Mouse (Mus musculus) neutrophil, adult 59 days (primary cell): Measurements from ENCODE around the gene Gm4307. TPM values are rescaled to one million over a fixed set of nuclear protein-coding genes. Genes with fewer than 3 reads are reported as not detected.

Experiments used
- total RNA-seq, 2 experiments: library from RNA; stranded (reverse); gene quantifications; 1 replicate in 1 of 2; 2 replicates in 1 of 2; pipeline ENCODE4 v1.2.4; 2023

Gene Gm4307
- total RNA-seq = not detected

DNA sequence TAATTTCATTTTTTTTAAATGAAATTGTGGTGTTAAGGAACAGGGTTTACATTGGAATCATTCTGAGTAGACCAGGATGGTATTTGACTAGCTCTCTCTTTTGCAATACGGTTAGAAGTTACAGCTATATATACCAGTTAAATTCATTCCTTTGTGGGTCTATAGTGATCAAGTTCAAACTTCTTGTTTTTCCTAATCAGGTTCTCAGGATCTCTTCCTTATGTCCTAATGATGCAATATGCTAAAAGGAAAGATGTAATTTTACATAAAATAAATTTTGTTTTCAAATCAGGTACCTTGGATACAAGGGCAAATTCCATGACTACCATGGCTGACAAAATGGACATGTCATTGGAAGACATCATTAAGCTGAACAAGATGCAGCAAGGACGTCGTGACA lies at the start of gene Gm4307:
Gene Gm4307 (plus strand): TSS at position 301 of the 400 bp plus-strand sequence.

DNA sequence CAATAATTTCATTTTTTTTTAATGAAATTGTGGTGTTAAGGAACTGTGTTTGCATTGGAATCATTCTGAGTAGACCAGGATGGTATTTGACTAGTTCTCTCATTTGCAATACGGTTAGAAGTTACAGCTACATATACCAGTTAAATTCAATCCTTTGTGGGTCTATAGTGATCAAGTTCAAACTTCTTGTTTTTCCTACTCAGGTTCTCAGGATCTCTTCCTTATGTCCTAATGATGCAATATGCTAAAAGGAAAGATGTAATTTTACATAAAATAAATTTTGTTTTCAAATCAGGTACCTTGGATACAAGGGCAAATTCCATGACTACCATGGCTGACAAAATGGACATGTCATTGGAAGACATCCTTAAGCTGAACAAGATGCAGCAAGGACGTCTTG lies 25.8 kb upstream of the Gm4307 start, which contains the start of gene Gm4301:
Gene Gm4301 (plus strand): TSS at position 301 of the 400 bp plus-strand sequence.

DNA sequence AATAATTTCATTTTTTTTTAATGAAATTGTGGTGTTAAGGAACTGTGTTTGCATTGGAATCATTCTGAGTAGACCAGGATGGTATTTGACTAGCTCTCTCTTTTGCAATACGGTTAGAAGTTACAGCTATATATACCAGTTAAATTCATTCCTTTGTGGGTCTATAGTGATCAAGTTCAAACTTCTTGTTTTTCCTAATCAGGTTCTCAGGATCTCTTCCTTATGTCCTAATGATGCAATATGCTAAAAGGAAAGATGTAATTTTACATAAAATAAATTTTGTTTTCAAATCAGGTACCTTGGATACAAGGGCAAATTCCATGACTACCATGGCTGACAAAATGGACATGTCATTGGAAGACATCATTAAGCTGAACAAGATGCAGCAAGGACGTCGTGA lies 20.6 kb upstream of the Gm4307 start, which contains the start of gene Gm4302:
Gene Gm4302 (plus strand): TSS at position 301 of the 400 bp plus-strand sequence.

DNA sequence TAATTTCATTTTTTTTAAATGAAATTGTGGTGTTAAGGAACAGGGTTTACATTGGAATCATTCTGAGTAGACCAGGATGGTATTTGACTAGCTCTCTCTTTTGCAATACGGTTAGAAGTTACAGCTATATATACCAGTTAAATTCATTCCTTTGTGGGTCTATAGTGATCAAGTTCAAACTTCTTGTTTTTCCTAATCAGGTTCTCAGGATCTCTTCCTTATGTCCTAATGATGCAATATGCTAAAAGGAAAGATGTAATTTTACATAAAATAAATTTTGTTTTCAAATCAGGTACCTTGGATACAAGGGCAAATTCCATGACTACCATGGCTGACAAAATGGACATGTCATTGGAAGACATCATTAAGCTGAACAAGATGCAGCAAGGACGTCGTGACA lies 15.5 kb upstream of the Gm4307 start, which contains the start of gene Gm4303:
Gene Gm4303 (plus strand): TSS at position 301 of the 400 bp plus-strand sequence.

DNA sequence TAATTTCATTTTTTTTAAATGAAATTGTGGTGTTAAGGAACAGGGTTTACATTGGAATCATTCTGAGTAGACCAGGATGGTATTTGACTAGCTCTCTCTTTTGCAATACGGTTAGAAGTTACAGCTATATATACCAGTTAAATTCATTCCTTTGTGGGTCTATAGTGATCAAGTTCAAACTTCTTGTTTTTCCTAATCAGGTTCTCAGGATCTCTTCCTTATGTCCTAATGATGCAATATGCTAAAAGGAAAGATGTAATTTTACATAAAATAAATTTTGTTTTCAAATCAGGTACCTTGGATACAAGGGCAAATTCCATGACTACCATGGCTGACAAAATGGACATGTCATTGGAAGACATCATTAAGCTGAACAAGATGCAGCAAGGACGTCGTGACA lies 10.3 kb upstream of the Gm4307 start, which contains the start of gene Gm4305:
Gene Gm4305 (plus strand): TSS at position 301 of the 400 bp plus-strand sequence.

DNA sequence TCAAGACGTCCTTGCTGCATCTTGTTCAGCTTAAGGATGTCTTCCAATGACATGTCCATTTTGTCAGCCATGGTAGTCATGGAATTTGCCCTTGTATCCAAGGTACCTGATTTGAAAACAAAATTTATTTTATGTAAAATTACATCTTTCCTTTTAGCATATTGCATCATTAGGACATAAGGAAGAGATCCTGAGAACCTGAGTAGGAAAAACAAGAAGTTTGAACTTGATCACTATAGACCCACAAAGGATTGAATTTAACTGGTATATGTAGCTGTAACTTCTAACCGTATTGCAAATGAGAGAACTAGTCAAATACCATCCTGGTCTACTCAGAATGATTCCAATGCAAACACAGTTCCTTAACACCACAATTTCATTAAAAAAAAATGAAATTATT lies 21.3 kb downstream of the Gm4307 start, which contains the start of gene Gm4312:
Gene Gm4312 (minus strand): TSS at position 101 of the 400 bp plus-strand sequence.

Other genes starting within 250 kb of the Gm4307 start
- gene Gm4301, start 25.7 kb upstream of the Gm4307 start, total RNA-seq = not detected
- gene Gm4302, start 20.5 kb upstream of the Gm4307 start, total RNA-seq = not detected
- gene Gm4303, start 15.4 kb upstream of the Gm4307 start, total RNA-seq = not detected
- not detected for gene Gm4305, start 10.2 kb upstream of the Gm4307 start, total RNA-seq
- not detected for gene Gm4312, start 21.2 kb downstream of the Gm4307 start, total RNA-seq
- gene Tmtc3, start 126.0 kb downstream of the Gm4307 start, total RNA-seq = 1 to 10 TPM; 4.4 to 5.7 TPM
- 1 to 10 TPM; 3.8 to 3.9 TPM for gene Cep290, start 126.2 kb downstream of the Gm4307 start, total RNA-seq
- gene 4930430F08Rik, start 229.1 kb downstream of the Gm4307 start, total RNA-seq = 1 to 10 TPM; 2.8 to 2.9 TPM
- not detected for gene 1700017N19Rik, start 229.1 kb downstream of the Gm4307 start, total RNA-seq